Mouse (Mus musculus) megakaryocyte progenitor cell, adult 5-6 weeks (primary cell): Measurements from ENCODE around the gene Tet2. TPM values are rescaled to one million over a fixed set of nuclear protein-coding genes. Genes with fewer than 3 reads are reported as not detected.
A peak's percentile ranks its signal among the peaks of the same experiment; 100 is the strongest.

ENCODE experiments used
- ATAC-seq: replicated peaks from 2 replicates; pipeline ENCODE4 v1.8.0; 2016; ENCODE audit warnings: mild to moderate bottlenecking, moderate TSS enrichment, inconsistent platforms; ENCODE audit not compliant: poor library complexity
- total RNA-seq, 2 experiments: library from RNA; stranded (forward) in 1 of 2; stranded (reverse) in 1 of 2; fragments of 157-497, 149-512 nt in 1 of 2; fragments of 200-1000 nt in 1 of 2; gene quantifications; 2 replicates each; pipeline versions ENCODE4 v1.2.3 to v1.2.4; 2015 to 2017

Gene Tet2
- total RNA-seq, 2 experiments from 2014 or later = 42.4 to 65.9 TPM

- ATAC-seq = no peak; the same call in 1 of the 2 replicates
Observed at GRCm38 (mm10) chr3:133523191-133523590, 21.7 kb downstream of the Tet2 start.

GRCm38 (mm10) chr3:133522289-133522688, 22.6 kb downstream of the Tet2 start:
- ATAC-seq = no peak

GRCm38 (mm10) chr3:133518801-133519200, 26.1 kb downstream of the Tet2 start:
- peak; percentile 57 for ATAC-seq

- no peak for ATAC-seq
Observed at GRCm38 (mm10) chr3:133518116-133518515, 26.8 kb downstream of the Tet2 start.

GRCm38 (mm10) chr3:133517406-133517805, 27.5 kb downstream of the Tet2 start:
- no peak for ATAC-seq

- peak; percentile 49 for ATAC-seq
Observed at GRCm38 (mm10) chr3:133516137-133516536, 28.8 kb downstream of the Tet2 start.

- ATAC-seq = no peak
Observed at GRCm38 (mm10) chr3:133515204-133515969, 29.6 kb downstream of the Tet2 start.

- no peak for ATAC-seq
Observed at GRCm38 (mm10) chr3:133514290-133514689, 30.6 kb downstream of the Tet2 start.

GRCm38 (mm10) chr3:133513475-133513874, 31.5 kb downstream of the Tet2 start:
- no peak for ATAC-seq

GRCm38 (mm10) chr3:133510368-133510767, 34.6 kb downstream of the Tet2 start:
- ATAC-seq = no peak

- no peak for ATAC-seq
Observed at GRCm38 (mm10) chr3:133509796-133510195, 35.1 kb downstream of the Tet2 start.

GRCm38 (mm10) chr3:133508881-133509280, 36.1 kb downstream of the Tet2 start:
- ATAC-seq = no peak

- no peak for ATAC-seq
Observed at GRCm38 (mm10) chr3:133506289-133506954, 38.5 kb downstream of the Tet2 start.

- no peak for ATAC-seq
Observed at GRCm38 (mm10) chr3:133496953-133497352, 48.0 kb downstream of the Tet2 start.

GRCm38 (mm10) chr3:133491370-133491769, 53.6 kb downstream of the Tet2 start:
- no peak for ATAC-seq

- no peak for ATAC-seq
Observed at GRCm38 (mm10) chr3:133488022-133488725, 56.8 kb downstream of the Tet2 start.

GRCm38 (mm10) chr3:133482887-133483286, 62.1 kb downstream of the Tet2 start:
- ATAC-seq = no peak

GRCm38 (mm10) chr3:133478987-133479386, 66.0 kb downstream of the Tet2 start:
- peak; percentile 50 for ATAC-seq

GRCm38 (mm10) chr3:133473781-133474180, 71.2 kb downstream of the Tet2 start:
- no peak for ATAC-seq

GRCm38 (mm10) chr3:133471101-133471500, 73.8 kb downstream of the Tet2 start:
- ATAC-seq = no peak

- 0 out of 2 replicates have a peak, but pooled peaks have one; percentile 6 for ATAC-seq
Observed at GRCm38 (mm10) chr3:133468883-133469282, 76.1 kb downstream of the Tet2 start.

GRCm38 (mm10) chr3:133463233-133463632, 81.7 kb downstream of the Tet2 start:
- ATAC-seq = peak; percentile 92
